Mouse (Mus musculus) liver, embryonic 11.5 days (tissue): Measurements from ENCODE around the gene Racgap1. TPM values are rescaled to one million over a fixed set of nuclear protein-coding genes. Genes with fewer than 3 reads are reported as not detected.

Experiments used
- ATAC-seq: fragments of 200-750 bp; cut with Nextera tagmentation; replicated peaks from 2 replicates; pipeline ENCODE4 v1.8.0; 2017; ENCODE audit warnings: moderate number of reproducible peaks, mild to moderate bottlenecking, moderate TSS enrichment, moderate library complexity; ENCODE audit not compliant: low FRiP score
- DNase-seq: peaks from one replicate; pipeline ENCODE4 v3.0.0-alpha.2; 2017; ENCODE audit warnings: low spot score
- H3K27ac ChIP-seq: fragments of 300-500 bp; sonication (generic); 2 replicates; pipeline ENCODE4 v1.5.1; 2014; ENCODE audit warnings: mild to moderate bottlenecking, low read depth, low read length, control low read depth
- H3K27me3 ChIP-seq: fragments of 300-500 bp; sonication (generic); replicated peaks from 2 replicates; pipeline ENCODE4 v1.6.1; 2014; ENCODE audit warnings: low read length, mixed read lengths; ENCODE audit not compliant: control insufficient read depth, insufficient read depth
- H3K36me3 ChIP-seq: fragments of 300-500 bp; sonication (generic); 2 replicates; pipeline ENCODE4 v1.6.1; 2014; ENCODE audit warnings: mild to moderate bottlenecking, low read length, moderate library complexity, mixed read lengths; ENCODE audit not compliant: control insufficient read depth, insufficient read depth
- H3K4me1 ChIP-seq: fragments of 300-500 bp; sonication (generic); replicated peaks from 2 replicates; pipeline ENCODE4 v1.6.1; 2014; ENCODE audit warnings: low read length, mixed read lengths; ENCODE audit not compliant: control insufficient read depth, insufficient read depth
- H3K4me2 ChIP-seq: fragments of 300-500 bp; sonication (generic); 2 replicates; pipeline ENCODE4 v1.6.1; 2014; ENCODE audit warnings: mild to moderate bottlenecking, control low read depth, moderate library complexity
- H3K4me3 ChIP-seq: fragments of 300-500 bp; sonication (generic); 2 replicates; pipeline ENCODE4 v1.5.1; 2014; ENCODE audit warnings: low read depth, low read length, control low read depth
- H3K9ac ChIP-seq: fragments of 300-500 bp; sonication (generic); 2 replicates; pipeline ENCODE4 v1.6.1; 2014; ENCODE audit warnings: low read depth, low read length, control low read depth
- H3K9me3 ChIP-seq: fragments of 300-500 bp; sonication (generic); 2 replicates; pipeline ENCODE4 v1.6.1; 2016; ENCODE audit warnings: low read length, inconsistent platforms, mixed read lengths; ENCODE audit not compliant: control insufficient read depth
- WGBS: fragments of 180-500 bp; shearing (Covaris S2); extraction: QIAGEN DNeasy Blood & Tissue Kit; methylation state at CpG from one replicate; pipeline ENCODE4 v1.1.7; 2014; 5-methylcytosine and 5-hydroxymethylcytosine counted together
- polyA plus RNA-seq: library from polyadenylated mRNA; unstranded; fragments of >200 nt; fragmentation: Nextera tagmentation; extraction: Ambion mirVana; gene quantifications from 2 replicates; pipeline ENCODE4 v1.2.1, GENCODE M21; 2014

Racgap1 gene
- polyA plus RNA-seq, 1 experiment from 2014 or later, result 91.2 TPM

DNA sequence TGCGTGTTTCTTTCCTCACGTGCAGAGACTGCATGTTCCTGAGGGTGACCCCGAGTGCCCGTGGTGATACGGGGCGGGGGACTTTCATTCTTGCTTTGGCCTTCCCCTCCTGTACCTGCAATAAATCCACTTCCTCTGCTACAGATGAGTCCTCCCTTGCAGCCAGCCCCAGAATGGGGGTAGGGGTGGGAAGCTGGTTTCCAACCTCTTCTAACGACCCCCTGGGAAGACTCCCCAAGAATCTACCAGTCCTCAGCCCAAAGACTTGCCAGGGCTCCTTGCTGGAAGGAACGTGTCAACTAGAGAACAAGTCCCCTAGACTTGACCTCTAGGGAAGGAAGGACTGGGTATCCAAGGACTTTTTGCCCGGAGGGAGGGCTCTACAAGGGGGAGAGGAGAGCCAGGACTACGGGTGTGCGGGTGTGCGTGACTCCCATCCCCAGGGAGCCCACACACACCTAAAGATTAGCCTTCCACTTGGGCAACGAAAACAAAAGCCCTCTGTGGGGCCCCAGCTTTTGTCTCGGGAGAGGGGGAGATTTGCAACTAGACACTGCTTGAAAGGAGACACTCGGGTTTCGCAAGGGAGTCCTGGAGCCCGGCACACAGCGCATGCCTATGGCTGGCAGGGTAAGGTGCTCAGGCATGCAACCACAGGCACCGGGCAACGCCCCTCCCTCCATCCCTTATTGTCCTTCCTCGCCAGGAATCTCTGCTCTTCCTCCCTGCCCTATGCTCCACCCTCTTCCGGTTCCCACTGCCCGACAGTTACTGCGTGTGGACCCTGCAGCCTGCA, 66.9 kb downstream of the Racgap1 start:
- no peak for ATAC-seq
- H3K4me3 ChIP-seq, result 0 out of 2 replicates have a peak overlapping the region, but pooled peaks have one; percentile 17
- no peak overlapping the region for H3K9ac ChIP-seq
- no peak for DNase-seq
- 3% methylated on average over 24 of the region's 24 CpGs for WGBS
- H3K27ac ChIP-seq, result no peak overlapping the region
- H3K4me1 ChIP-seq, result peaks cover 5% of the 10 kb centered on the region; the same call in 1 of the 2 replicates
- peaks cover 95% of the 10 kb centered on the region for H3K27me3 ChIP-seq
- no peaks in the 10 kb centered on the region for H3K9me3 ChIP-seq
- H3K4me2 ChIP-seq, result peak overlapping the region; percentile 53
- no peaks in the 10 kb centered on the region for H3K36me3 ChIP-seq

DNA sequence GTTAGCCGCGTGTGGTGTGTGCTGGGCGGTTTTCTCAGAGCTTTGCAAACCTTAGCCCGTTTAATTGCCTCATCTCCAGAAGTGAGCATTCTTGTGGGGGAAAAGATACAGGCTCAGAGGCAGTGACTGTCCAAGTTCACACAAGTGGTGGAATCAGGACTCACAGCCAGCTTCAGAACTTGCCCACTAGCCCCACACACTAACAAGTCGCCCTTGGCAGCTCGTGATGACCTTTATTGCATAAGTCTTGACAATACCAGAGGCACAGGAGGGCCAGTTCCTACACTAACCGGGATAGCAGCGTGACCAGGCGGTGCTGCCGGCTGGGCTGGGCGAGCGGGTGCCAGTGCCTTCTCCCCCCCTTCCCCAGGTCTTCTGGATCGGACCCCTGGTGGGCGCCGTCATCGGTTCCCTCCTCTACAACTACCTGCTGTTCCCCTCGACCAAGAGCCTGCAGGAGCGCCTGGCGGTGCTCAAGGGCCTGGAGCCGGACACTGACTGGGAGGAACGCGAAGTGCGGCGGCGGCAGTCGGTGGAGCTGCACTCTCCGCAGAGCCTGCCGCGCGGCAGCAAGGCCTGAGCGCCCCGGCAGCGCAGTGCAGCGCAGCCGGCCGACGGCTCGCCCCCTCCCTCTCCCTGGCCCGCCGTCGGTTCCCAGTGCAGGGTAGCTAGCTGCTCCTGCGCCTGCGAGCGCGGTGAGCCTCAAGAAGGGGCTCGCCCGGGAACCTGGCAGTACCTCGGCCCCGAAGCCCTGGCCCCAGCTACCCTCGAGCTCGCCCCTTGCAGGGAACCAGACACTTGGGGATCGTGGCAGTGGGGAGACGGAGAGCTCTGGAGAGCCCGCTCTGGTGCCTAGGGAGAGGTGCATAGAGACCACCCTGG, 67.8 kb downstream of the Racgap1 start:
- peak overlapping the region; percentile 53 for H3K4me2 ChIP-seq
- H3K9me3 ChIP-seq, result no peaks in the 10 kb centered on the region
- 4% methylated on average over 53 of the region's 54 CpGs for WGBS
- H3K4me3 ChIP-seq, result peak overlapping the region; percentile 23
- no peaks in the 10 kb centered on the region for H3K36me3 ChIP-seq
- no peak overlapping the region; the same call in 1 of the 2 replicates for H3K9ac ChIP-seq
- H3K27me3 ChIP-seq, result peaks cover 94% of the 10 kb centered on the region
- ATAC-seq (no peak), DNase-seq (peak; percentile 54)
- no peak overlapping the region for H3K27ac ChIP-seq
- peaks cover 5% of the 10 kb centered on the region; the same call in 1 of the 2 replicates for H3K4me1 ChIP-seq

DNA sequence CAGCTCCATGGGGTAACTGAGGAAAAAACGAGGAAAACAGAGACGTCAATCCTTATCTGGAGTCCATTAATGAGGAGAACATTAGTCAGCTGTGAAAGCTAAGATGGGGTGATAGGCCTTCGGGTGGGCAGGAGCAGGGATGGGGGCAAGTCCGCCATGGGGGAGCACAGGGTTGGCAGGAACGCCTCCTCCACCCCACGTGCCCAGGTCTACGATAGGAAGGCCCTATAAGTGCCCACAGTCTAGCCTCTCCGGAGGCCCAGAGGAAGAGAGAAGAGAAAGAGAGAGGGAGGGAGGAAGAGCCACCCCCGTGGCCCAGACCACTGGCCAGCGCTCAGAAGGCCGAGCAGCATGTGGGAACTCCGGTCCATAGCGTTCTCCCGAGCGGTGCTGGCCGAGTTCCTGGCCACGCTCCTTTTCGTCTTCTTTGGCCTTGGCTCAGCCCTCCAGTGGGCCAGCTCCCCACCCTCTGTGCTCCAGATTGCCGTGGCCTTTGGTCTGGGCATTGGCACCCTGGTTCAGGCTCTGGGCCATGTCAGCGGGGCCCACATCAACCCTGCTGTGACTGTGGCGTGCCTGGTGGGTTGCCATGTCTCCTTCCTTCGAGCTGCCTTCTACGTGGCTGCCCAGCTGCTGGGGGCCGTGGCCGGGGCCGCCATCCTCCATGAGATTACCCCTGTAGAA, 72.5 kb downstream of the Racgap1 start, which contains the start of gene Aqp2:
TSS of gene Aqp2 (plus strand) at position 254 of the 684 bp plus-strand sequence.
- Histone ChIP-seq H3K27me3 (peaks cover 60% of the 10 kb centered on the region), H3K36me3 (no peaks in the 10 kb centered on the region), H3K4me3 (no peak within 1 kb of the TSS), H3K4me2 (no peak within 1 kb of the TSS), H3K27ac (no peak within 1 kb of the TSS), H3K9me3 (no peaks in the 10 kb centered on the region), H3K4me1 (peaks cover 4% of the 10 kb centered on the region; the same call in 1 of the 2 replicates), H3K9ac (no peak within 1 kb of the TSS)
- DNase-seq (no peak), ATAC-seq (no peak)
- WGBS, result 74% methylated on average over 26 of the region's 26 CpGs

Other genes with a start within 250 kb of the Racgap1 start
- 5.6 and 6.0 TPM in 2 replicates for gene Nckap5l, start 193.9 kb downstream of the Racgap1 start, polyA plus RNA-seq
- gene Bcdin3d, start 176.9 kb downstream of the Racgap1 start, polyA plus RNA-seq, result 10.5 and 12.1 TPM in 2 replicates
- 0.19 and 0.22 TPM in 2 replicates for gene Faim2, start 123.5 kb downstream of the Racgap1 start, polyA plus RNA-seq
- not detected in 2 replicates for gene Aqp2, start 72.6 kb downstream of the Racgap1 start, polyA plus RNA-seq
- 1.2 and 1.9 TPM in 2 replicates for gene Aqp5, start 60.9 kb downstream of the Racgap1 start, polyA plus RNA-seq
- gene Aqp6, start 50.3 kb downstream of the Racgap1 start, polyA plus RNA-seq, result not detected in 2 replicates
- gene Asic1, start 18.7 kb upstream of the Racgap1 start, polyA plus RNA-seq, result 2.3 TPM in 2 replicates
- gene Smarcd1, start 50.5 kb upstream of the Racgap1 start, polyA plus RNA-seq, result 26.7 and 28.5 TPM in 2 replicates
- not detected in 2 replicates for gene Gm17349, start 53.8 kb upstream of the Racgap1 start, polyA plus RNA-seq
- gene Gpd1, start 65.9 kb upstream of the Racgap1 start, polyA plus RNA-seq, result 3.4 and 4.3 TPM in 2 replicates
- 134 and 153 TPM in 2 replicates for gene Cox14, start 74.0 kb upstream of the Racgap1 start, polyA plus RNA-seq
- 32.3 and 34.7 TPM in 2 replicates for gene Cers5, start 121.2 kb upstream of the Racgap1 start, polyA plus RNA-seq
- gene Lima1, start 223.8 kb upstream of the Racgap1 start, polyA plus RNA-seq, result 19.0 and 19.3 TPM in 2 replicates